Mouse (Mus musculus) liver, embryonic 14 days (tissue): Measurements from ENCODE around the gene Pcbp1. TPM values are rescaled to one million over a fixed set of nuclear protein-coding genes. Genes with fewer than 3 reads are reported as not detected.

ENCODE experiments used
- polyA plus RNA-seq: library from polyadenylated mRNA; depleted of rRNA; stranded (reverse); fragments of >200 nt; gene quantifications from 2 replicates; pipeline ENCODE4 v1.2.3, GENCODE M21; 2012; rRNA removed

Pcbp1 gene
- polyA plus RNA-seq: 112 and 145 TPM in 2 replicates

GRCm38 (mm10) chr6:86526032-86526960, at the start of gene Pcbp1:
Gene Pcbp1, minus strand, starts transcription at chr6:86526321.

Other genes with a start within 250 kb of the Pcbp1 start
- 24.6 and 31.2 TPM in 2 replicates for gene Fam136a, start 160.7 kb downstream of the Pcbp1 start, polyA plus RNA-seq
- 146 and 150 TPM in 2 replicates for gene Snrpg, start 155.0 kb downstream of the Pcbp1 start, polyA plus RNA-seq
- gene Pcyox1, start 129.2 kb downstream of the Pcbp1 start, polyA plus RNA-seq: 20.2 and 25.0 TPM in 2 replicates
- gene Tia1, start 122.1 kb downstream of the Pcbp1 start, polyA plus RNA-seq: 15.8 and 16.9 TPM in 2 replicates
- gene Gm44790, start 99.7 kb downstream of the Pcbp1 start, polyA plus RNA-seq: 0.06 TPM in 1 of 2 replicates, not detected in the other
- 6.9 and 7.3 TPM in 2 replicates for gene C87436, start 87.9 kb downstream of the Pcbp1 start, polyA plus RNA-seq
- 0.37 and 0.38 TPM in 2 replicates for gene Asprv1, start 101.8 kb upstream of the Pcbp1 start, polyA plus RNA-seq
- 16.3 and 20.2 TPM in 2 replicates for gene Mxd1, start 142.8 kb upstream of the Pcbp1 start, polyA plus RNA-seq
- 29.8 and 30.0 TPM in 2 replicates for gene Snrnp27, start 158.2 kb upstream of the Pcbp1 start, polyA plus RNA-seq
- 4.9 and 5.4 TPM in 2 replicates for gene Gmcl1, start 207.1 kb upstream of the Pcbp1 start, polyA plus RNA-seq